Mouse (Mus musculus) kidney, adult 11 months (tissue): ENCODE results near the gene Cnp.
A peak's percentile ranks its signal among the peaks of the same experiment; 100 is the strongest.
"Not testable (repeated sequence)": the region's sequence is repeated elsewhere in the genome, so short reads cannot be mapped to it uniquely, and the experiment has no call there.

Source experiments
- DNase-seq: peaks from one replicate; pipeline ENCODE4 v3.0.0; 2022

Cnp gene

DNA sequence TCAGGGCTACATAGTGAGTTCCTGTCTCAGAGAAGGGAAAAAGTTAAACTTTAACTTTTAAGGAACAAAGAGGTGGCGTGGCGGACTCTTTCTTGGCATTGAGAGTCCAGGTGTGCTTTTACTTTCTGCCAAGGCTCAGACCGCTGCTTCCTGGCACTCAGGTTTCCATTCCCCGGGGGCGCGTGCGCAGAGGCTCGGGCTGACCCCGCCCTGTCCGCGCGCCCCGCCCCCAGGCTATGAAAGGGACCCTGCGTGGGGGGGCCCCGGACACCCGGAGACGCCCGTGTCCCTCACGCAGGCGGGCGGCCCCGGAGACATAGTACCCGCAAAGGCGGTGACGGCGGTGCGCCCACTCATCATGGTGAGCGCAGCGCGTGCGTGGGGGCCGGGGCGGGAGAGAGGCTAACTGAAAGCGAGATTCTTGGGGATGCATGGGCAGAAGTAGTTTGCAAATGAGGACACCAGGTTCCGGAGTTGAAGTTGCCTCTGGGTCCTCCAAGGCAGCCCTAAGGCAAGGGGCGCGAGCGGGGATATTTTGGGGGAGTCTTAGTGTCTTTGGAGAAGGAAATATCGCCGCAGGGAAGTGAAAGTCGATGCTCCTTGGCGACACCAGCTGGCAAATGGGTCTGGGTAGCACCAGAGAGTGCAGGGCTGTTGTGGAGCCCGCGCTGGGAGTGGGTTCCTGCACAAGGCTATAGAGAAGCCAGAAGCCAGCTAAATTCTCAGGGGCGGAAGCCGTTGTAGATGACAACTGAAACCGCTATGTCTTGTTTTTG is at the start of gene Cnp:
Cnp (plus strand) TSS at position 197 of the 776 bp plus-strand sequence.
- DNase-seq: peak; percentile 78

DNA sequence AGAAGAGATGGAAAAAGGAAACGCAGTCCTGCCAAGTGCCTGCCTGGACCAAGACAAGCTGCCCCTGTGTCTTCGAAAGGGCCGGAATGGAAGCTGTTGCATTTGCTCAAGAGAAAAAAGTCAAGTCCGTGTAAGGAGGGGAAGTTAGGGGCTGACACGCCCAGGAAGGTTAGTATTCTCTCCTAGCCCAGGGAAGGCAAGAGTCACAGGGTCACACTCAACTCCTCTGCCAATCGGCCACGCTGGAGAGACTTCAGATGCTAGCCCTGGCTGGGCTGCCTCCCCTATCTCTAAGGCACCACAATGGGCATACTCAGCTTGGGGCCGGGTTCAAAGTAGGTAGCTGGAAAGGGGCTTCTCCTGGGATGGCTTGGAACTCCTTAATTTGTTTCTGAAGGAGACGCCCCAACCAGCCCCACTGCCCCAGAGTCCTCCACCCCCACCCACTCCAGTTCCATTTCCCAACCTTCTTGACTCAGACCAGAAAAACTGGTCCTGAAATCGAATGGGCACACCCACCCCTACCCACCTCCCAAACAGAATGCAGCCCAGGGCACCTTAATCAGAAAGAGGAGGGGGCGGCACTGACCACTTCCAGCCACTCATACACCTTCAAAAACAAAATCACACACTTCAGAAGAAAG is 49.6 kb upstream of the Cnp start:
- DNase-seq: no peak

DNA sequence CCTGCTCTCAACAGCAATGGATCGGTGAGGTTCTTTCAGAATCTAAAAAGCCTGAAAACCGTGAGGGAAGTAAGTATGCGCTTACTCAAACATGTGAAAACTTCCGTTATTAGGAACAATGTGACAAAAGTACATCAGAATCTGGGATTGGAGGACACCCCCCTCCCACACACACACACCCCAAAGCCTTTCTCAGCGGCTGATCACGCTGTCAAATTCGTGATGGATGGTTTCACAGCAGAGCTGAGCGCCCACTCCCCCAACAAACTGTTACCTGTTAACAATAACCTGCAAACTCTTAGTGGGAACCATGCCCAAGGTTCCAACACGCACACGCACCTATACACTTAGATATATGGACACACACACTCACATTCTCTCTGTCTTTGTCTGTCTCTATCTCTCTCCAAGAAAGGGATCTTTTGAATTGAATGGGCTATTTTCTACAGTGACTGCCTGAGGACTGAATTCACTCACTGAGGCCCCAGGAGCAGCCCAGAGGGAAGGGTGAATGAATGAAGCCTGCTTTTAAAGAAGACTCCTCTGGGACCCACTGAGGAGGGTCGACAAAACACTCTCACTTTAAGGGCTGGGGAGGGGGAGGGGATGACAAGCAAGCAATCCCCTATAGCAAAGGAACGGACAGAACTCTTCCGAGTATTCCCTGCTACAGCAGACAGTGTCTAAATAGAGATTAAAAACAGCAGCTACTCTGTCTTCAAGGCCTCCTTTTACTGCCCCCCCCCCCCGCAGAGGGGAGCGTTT is 48.5 kb upstream of the Cnp start:
- no peak for DNase-seq

DNA sequence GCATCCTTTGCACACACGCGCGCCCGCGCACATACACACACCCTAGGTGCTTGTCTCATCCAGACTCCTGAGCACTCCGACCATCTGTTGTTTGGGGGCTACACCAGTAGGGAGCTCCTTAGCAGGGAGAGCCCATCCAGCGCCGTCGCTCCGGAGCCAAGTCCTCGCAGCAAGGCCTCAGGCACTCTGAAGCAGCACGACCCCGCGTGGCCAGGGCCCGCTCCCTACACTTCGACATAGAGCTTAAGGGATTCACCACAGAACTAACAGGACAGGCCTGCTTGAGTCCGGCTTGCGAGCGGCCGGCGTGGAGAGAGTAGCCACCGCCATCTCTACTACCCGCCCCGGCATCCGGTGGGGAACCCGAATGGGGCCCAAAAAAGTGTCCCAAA is 47.6 kb upstream of the Cnp start:
- peak; percentile 72 for DNase-seq

DNA sequence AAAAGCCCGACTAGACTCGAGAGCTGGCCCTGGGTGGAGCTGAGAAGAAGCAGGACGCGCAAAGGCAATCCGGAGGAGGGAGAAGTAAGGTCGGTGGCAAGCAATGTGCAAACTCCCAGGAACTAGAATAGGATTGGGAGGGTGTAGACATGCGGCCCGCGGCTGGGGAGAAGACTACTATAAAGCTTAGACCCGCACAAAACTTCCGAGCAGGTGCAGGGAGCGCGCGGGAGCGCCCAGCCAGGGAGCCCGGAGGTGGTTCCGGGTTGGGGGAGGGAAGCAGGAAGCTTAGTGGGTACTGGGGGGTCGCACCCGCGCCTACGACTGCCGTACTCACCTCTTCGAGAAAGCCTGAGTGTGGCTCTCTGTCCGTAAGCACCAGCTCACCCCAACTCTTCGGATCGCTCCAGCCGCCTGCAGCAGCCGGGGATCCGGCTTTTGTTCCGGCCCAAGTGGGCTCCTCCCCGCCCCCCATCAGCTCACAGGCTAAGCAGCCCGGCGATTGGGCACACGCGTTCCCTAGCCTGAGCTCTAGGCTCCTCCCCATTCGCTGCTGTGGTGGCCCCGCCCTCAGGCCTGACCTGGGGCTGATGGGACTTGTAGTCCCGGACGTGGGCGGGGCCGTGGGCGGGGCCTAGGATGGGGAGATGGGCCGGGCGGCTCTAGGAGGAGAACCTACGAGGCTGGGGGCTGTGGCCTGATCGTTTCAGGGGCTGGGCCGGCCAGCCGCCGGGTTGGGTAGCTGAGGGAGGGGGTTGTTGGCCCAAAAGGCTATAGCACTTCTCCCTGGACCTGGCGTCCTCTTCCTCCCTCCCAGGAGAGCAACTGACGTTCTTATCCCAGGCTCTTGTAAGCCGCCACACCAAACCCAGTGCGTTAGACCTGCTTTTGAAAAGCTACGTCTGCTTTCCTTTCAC is 47.0 kb upstream of the Cnp start, which contains the start of gene Acly:
Acly (minus strand) TSS at position 543 of the 917 bp plus-strand sequence.
- peak; percentile 99 for DNase-seq

DNA sequence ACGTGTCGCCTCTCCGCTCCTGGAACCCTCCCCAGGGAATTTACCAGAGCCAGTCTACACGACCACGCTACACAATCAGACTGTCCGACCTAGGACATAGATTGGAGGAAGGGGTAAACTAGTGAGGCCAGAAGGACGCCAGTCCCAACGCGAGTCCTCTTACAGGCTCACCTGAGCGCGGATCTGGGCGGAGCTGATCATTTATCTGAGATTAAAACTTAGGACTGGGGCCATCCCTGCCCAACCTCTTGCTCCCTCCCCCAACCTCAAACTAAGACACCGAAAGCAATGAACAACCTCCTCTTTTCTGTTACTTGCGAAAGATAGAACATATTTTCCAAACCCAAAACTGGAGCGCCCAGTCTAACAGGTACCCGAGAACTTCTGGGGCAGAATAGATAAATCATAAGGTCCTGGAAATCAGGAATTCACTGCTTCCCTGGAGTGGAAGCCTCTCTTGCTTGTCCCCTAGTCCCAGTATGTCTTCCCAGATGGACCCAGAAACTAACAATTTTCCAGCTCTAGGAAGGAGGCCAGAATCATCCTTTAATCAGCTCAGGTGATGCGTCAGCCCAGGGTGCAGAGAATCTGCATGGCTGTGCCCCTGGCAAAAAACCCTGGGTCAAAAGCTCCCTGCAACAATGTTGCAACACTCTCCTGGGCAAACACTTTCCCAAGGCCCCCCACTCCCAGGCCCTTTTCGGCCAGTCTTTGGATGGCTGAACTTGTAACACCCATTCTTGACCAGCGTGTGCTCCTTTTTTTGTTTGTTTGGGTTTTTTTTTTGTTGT is 46.1 kb upstream of the Cnp start:
- DNase-seq: no peak

DNA sequence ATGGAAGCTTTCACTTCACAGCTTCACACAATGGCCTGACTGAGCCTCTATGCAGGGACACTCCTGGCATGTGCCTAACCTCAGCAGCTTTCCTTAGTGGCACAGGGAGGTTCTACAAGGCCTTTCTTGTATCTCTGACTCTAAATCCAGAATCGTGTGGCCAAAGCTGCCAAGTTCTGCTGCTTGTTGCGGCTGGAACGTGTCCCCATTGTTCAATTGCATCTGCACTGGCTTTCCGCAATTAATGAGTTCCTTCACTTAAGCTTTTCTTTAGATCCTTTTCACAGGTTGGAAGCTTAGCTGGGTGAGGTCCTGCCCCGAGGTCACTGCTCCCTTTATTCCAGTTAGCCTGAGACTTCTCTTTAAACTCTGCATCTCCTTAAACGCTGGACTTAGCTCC is 40.8 kb upstream of the Cnp start:
- DNase-seq: no peak

DNA sequence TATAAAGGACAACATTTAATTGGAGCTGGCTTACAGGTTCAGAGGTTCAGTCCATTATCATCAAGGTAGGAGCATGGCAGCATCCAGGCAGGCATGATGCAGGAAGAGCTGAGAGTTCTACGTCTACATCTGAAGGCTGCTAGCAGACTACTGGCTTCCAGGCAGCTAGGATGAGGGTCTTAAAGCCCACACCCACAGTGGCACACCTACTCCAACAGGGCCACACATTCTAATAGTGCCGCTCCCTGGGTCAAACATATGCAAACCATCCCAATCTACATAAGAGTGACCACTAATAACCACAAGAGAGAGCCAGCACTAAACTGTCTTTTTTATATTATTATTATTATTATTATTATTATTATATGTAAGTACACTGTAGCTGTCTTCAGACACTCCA is 40.3 kb upstream of the Cnp start:
- DNase-seq: not testable (repeated sequence)

DNA sequence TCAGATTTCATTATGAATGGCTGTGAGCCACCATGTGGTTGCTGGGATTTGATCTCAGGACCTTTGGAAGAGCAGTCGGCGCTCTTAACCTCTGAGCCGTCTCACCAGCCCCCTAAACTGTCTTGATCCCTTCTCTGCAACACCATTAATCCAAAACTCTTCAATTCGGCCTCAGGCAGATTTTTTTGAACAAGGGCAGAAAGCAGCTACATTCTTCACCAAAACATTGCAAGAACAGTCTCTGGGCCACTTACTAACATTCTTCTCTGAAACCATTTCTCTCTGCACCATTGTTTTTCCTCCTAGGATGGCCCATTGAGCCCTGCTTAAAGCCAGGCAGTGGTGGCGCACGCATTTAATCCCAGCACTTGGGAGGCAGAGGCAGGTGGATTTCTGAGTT is 39.9 kb upstream of the Cnp start:
- DNase-seq: not testable (repeated sequence)

DNA sequence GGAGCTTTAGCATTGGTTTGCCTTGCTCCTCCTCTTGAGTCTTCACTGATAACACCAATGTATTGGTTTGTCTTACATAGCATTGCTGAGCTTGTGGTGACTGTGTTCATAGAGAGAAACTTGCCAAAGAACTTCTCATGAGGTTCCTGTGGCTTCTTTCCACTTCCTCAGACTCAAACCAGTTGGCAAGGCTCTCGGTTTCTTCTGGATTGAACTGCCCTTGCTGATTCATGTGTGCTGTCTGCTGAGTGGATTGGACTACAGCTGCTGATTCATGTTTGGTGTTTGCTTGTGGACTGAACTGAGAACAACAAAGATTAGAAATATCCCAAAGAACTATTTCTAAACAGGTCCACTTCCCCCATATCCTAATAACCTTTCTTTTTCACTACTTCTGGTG is 38.7 kb upstream of the Cnp start:
- DNase-seq: no peak

DNA sequence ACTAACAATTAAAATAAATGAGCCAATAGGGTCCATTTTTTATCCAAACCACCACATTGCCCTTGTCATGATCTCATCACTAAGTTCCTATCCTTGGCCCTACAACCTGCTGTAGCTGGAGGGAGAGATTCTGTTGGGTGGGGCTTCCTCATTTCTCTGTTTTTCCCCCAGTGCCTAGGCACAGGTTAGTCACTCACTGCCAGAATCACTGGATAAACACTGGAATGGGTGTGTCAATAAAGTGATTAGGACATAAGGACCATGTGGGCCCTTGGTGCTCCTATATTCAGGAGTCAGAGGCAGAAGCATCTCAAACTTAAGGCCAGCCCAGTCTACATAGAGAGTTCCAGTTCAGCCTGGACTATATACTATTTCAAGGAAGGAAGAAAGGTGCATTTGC is 38.2 kb upstream of the Cnp start:
- no peak for DNase-seq

DNA sequence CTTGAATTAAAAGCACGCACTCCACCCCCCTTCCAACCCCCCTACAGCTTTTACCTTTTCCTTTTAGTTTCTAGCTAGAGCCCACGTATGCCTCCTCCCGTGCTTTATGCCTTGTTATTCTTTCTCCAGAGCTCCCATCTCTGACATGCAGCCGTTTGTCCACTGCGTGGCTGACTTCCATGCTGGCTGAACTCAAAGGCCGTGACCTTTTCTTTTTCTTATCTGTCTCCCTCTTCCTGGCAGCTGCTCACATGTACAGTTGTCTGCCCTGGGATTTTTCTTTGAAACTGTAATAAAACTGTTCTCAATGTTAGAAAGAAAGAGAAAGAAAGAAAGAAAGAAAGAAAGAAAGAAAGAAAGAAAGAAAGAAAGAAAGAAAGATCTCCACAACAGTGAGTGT is 33.7 kb upstream of the Cnp start:
- DNase-seq: no peak

DNA sequence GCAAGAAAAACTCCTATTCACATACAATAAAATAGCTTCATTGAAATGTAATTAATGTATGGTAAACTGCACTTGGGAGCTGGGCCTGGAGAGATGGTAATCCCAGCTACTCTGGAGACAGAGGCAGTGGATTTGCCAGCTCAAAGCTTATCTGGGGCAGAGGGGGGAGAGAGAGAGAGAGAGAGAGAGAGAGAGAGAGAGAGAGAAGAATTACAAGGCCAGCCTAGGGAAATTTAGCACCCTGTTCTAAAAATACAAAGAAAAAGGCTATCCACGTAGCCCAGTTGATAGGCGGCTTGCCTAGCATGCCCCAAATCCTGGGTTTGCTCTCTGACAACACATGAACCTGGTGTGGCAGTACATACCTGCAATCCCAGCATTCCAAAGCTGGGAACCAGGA is 33.1 kb upstream of the Cnp start:
- no peak for DNase-seq

DNA sequence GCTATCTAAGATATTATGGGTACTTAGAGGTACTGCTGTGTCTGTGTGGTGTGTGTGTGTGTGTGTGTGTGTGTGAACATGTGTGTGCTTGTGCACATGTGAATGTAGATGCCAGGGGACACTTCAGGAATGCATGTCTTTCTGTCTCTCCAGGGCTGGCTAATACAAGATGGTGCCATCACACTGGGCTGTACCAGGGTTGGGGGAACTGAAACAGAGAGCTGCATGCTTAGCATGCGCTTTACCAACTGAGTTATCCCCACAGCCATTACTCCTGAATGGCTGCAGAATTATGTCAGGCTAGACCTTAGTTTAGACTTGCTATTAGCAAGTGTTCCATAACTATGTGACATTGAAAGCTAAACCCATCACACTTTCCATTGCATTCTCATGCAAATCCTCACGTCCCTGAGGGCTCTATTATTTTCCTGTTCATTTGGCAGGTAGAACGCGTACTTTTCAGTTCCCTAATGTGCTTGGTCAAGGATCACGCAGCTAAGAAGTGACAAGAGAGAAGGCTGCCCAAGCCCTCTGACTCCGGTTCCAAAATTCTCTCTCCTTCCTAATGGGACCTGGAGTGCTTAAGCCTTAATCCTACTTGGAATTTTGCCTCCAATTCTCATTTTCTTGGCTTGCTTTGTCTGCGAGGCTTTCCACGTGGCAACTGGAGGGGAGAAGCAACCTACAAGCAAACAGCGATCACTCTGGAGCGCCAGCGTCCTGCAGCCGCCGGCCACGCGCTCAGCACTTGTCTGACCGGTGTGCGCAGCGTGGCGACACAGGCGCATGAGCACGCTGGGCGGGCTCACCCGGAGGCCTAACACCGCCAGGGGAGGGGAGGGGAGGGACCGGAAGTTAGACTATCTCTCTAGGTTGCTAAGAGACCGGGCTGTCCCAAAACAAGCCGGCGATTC is 29.6 kb upstream of the Cnp start, which contains the start of gene Ttc25:
Ttc25 (plus strand) TSS at position 776 of the 914 bp plus-strand sequence.
- DNase-seq: peak; percentile 90

DNA sequence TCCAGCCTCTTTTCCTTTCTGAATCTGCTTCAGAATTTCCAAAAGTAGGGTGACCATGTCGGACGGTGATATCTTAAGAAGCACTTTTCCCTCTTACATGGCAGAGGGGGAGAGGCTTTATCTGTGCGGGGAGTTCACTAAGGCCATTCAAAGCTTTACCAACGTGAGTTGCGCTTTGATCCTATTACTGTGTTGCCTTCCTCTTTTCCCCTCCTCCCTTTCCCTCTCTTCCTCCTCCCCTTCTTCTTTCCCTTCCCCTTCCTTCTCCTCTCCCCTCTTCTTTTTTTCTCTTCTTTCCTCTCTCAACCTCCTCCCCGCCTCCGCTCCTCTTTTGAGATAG is 29.0 kb upstream of the Cnp start:
- DNase-seq: no peak

DNA sequence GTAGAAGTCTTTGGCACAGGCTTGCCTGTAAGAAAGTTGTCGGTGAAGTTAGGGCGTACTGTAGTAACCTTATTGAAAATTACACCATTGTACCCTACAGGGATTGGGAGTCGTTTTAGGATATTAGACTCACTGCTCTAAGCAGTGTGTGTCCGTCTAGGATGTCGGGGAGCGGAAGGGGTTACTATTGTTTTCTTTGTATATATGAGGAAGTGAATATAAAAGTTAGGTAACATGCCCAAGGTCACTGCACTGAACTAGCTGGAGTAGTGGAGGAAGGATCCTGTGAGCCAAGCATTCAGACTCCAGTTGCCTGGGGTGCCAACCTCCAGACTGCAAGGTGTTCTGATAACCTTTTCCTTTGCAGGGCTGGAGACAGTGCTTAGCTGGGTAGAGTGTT is 27.7 kb upstream of the Cnp start:
- no peak for DNase-seq

DNA sequence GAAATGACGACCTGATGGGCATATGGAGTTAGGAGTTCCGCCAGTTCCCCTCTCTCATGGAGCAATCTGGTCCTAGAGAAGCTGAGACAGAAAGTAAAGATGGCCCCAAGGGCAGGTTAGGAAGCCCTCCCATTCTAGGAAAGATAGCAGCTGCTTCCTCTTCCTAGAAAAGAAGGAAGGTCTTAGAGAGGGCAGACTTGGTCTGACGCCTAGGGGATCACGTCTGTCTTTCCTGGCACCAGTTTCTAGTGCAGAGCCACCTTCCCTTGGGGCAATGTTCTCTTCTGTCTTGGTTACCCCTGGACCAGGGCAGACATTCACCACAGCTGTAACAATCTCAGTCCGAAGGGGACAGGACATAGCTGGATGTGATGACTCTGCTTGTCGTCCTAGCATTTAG is 26.6 kb upstream of the Cnp start:
- DNase-seq: no peak

DNA sequence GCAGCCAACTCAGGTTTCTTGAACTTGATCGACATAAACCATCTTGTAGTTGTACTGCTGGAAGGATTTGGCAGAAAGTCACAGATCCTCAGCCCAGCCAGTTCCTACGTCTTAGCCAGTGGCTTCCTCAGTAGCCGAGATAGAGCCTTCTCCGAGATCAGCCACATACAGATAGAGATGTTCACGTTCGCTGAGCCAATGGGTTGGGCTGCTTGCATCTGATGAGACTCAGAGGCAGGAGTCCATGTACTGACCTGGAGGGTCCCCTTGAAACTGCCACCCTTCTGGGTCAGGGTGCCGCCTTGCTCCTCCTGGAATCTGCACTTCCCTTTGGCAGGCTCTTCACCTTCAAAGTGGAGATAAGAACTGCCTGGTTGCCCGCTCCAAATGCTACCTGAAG is 25.2 kb upstream of the Cnp start:
- DNase-seq: no peak

DNA sequence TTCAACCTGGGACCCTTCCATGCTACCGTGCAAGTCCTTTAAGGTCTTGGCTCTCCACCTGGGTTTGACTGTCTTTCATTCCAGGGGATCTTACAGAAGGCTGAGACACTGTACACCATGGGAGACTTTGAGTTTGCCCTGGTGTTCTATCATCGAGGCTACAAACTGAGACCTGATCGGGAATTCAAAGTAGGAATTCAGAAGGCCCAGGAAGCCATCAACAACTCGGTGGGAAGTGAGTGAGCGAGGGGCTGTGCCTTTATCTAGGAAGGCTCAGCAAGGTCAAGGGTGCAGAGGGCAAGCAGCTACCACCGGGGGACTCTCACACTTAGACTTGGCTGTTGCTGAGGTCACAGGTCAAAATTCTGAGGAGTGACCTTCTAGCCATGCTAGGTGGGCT is 24.6 kb upstream of the Cnp start:
- no peak for DNase-seq

DNA sequence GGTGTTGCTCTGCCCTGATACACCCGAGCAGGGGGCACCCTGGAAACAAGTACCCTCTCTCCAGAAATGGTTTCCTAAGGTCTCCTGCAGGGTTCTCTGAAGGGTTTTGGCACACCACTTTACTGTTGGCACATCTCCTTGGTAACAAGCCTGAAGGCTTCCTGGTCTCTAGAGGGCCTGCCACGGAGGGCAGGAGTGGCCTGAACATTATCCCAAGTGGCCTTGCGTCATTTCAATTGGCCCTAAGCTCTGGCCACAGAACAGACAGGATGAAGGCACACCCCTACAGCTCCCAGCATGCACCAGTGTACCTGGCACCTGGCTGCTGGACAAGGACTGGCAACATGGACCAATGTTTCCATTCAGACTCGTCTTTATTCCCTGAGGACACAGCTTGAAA is 21.9 kb upstream of the Cnp start:
- no peak for DNase-seq

DNA sequence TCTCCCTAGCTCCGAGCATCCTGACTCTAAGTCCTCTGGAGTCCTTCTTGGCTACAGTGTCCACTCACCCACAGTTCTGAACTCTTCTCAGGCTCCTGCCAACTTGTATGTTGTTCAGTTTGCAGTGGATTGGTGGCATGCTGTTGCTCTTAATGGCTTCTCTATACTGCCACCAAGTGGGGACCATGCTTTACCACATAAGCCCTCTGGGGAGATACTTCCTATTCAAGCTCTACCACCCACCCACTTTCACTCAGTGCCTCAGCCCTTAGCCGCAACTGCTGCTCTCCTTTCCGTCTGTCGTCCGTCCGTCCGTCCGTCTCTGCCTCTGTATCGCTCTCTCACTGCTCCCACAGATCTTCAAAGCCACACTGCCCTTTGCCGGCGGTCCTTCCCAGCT is 19.1 kb upstream of the Cnp start:
- DNase-seq: peak; percentile 57
